Mouse (Mus musculus): Measurements from ENCODE around the gene Naa25.
A peak's percentile ranks its signal among the peaks of the same experiment; 100 is the strongest.

The Naa25 gene

GRCm38 (mm10) chr5:121397187-121398145 is at the start of gene Naa25:
Gene Naa25 (plus strand): TSS chr5:121397936.
- DNase-seq = peak; percentile 95

- no peak for DNase-seq
Observed at GRCm38 (mm10) chr5:121359229-121359628, 38.5 kb upstream of the Naa25 start.

- DNase-seq = peak; percentile 54 to 58
Observed at GRCm38 (mm10) chr5:121361696-121362095, 36.0 kb upstream of the Naa25 start.

GRCm38 (mm10) chr5:121363441-121363840 is 34.3 kb upstream of the Naa25 start:
- no peak for DNase-seq

GRCm38 (mm10) chr5:121366449-121367225 is 31.1 kb upstream of the Naa25 start:
- DNase-seq = no peak

- no peak for DNase-seq
Observed at GRCm38 (mm10) chr5:121367255-121367654, 30.5 kb upstream of the Naa25 start.

GRCm38 (mm10) chr5:121371712-121372111 is 26.0 kb upstream of the Naa25 start:
- DNase-seq = no peak

GRCm38 (mm10) chr5:121374790-121375189 is 22.9 kb upstream of the Naa25 start:
- DNase-seq = no peak

- peak in 1 of 2 experiments; percentile 52 for DNase-seq
Observed at GRCm38 (mm10) chr5:121376972-121377371, 20.8 kb upstream of the Naa25 start.

- DNase-seq = no peak
Observed at GRCm38 (mm10) chr5:121378678-121379256, 19.0 kb upstream of the Naa25 start.

- no peak for DNase-seq
Observed at GRCm38 (mm10) chr5:121380692-121381091, 17.0 kb upstream of the Naa25 start.

- no peak for DNase-seq
Observed at GRCm38 (mm10) chr5:121383857-121384756, 13.6 kb upstream of the Naa25 start.

GRCm38 (mm10) chr5:121384757-121385460 is 12.8 kb upstream of the Naa25 start:
- peak in 1 of 2 experiments; percentile 54 for DNase-seq

GRCm38 (mm10) chr5:121385461-121386119 is 12.1 kb upstream of the Naa25 start, which contains the start of gene Trafd1:
Gene Trafd1 (minus strand): TSS chr5:121385632.
- peak; percentile 94 to 97 for DNase-seq

GRCm38 (mm10) chr5:121386120-121386909 is 11.4 kb upstream of the Naa25 start:
- no peak for DNase-seq

GRCm38 (mm10) chr5:121387126-121387525 is 10.6 kb upstream of the Naa25 start:
- no peak for DNase-seq

- no peak for DNase-seq
Observed at GRCm38 (mm10) chr5:121389106-121389505, 8.6 kb upstream of the Naa25 start.

GRCm38 (mm10) chr5:121389691-121390090 is 8.0 kb upstream of the Naa25 start:
- no peak for DNase-seq

GRCm38 (mm10) chr5:121392667-121393380 is 4.9 kb upstream of the Naa25 start:
- peak; percentile 65 to 67 for DNase-seq

Measured in cerebellum, adult 18-20 months (tissue).